In the genomic region with DNA sequence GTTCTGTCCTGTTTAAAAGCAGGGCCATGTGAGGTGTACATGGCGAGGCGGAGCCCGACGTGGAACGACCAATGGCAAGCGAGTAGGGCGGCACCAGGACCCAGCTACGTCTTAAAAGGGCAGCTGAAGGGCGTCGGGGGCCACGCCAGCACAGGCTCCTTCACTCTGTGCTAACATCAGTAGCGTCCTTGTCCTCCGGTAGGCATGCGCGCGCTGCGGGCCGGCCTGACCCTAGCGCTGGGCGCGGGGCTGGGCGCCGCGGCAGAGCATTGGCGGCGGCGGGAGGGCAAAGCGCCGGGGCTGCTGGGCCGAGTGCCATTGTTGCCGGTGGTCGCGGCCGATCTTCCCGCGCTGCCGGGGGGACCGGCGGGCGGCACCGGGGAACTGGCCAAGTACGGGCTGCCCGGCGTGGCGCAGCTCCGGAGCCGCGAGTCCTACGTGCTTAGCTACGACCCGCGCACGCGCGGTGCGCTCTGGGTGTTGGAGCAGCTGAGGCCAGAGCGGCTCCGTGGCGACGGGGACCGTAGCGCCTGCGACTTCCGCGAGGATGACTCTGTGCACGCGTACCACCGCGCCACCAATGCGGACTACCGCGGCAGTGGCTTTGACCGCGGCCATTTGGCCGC, we compare ENCODE assay signal across 8 mouse cellular contexts. TPM values are rescaled to one million over a fixed set of nuclear protein-coding genes. Genes with fewer than 3 reads are reported as not detected.
DNase-seq lines count a peak whose midpoint lies in the region; ATAC-seq and TF ChIP-seq lines count a peak whose summit lies in the region.

A gene (plus strand): TSS at position 123 of the 626 bp plus-strand sequence.

- peak within 1 kb of the TSS; percentile 61 for H3K4me3 ChIP-seq in forebrain, embryonic 15.5 days
- peak within 1 kb of the TSS; percentile 70 for H3K4me3 ChIP-seq in liver, postnatal 0 days (ENCODE audit: low read depth, low read length)
- H3K4me3 ChIP-seq in neural tube, embryonic 13.5 days, result peak within 1 kb of the TSS; percentile 58

- intact Hi-C loops in heart, postnatal 14 days (cut with DNase I), result no loop called here

- no peaks in the 10 kb centered on the region for H3K27me3 ChIP-seq in forebrain, embryonic 15.5 days
- H3K27me3 ChIP-seq in liver, postnatal 0 days (ENCODE audit: insufficient read depth, low read length), result no peaks in the 10 kb centered on the region
- no peaks in the 10 kb centered on the region for H3K27me3 ChIP-seq in neural tube, embryonic 13.5 days

- 3% methylated on average over 75 of the region's 75 CpGs for WGBS in forebrain, embryonic 15.5 days
- WGBS in liver, postnatal 0 days (ENCODE audit: insufficient replicate concordance), result under 1% methylated on average over 71 of the region's 75 CpGs
- WGBS in neural tube, embryonic 13.5 days, result under 1% methylated on average over 74 of the region's 75 CpGs

- peak within 1 kb of the TSS; percentile 67 for H3K9ac ChIP-seq in forebrain, embryonic 15.5 days (replicated peaks)
- H3K9ac ChIP-seq in liver, postnatal 0 days (replicated peaks), result peak within 1 kb of the TSS; percentile 72
- H3K9ac ChIP-seq in neural tube, embryonic 13.5 days, result peak within 1 kb of the TSS; percentile 82

- H3K9me3 ChIP-seq in forebrain, embryonic 15.5 days, result 0 out of 2 replicates have a peak, but pooled peaks cover 3% of the 10 kb centered on the region
- H3K9me3 ChIP-seq in liver, postnatal 0 days (ENCODE audit: low read length), result peaks cover 5% of the 10 kb centered on the region
- 0 out of 2 replicates have a peak, but pooled peaks cover 5% of the 10 kb centered on the region for H3K9me3 ChIP-seq in neural tube, embryonic 13.5 days

- peak; percentile 96 for ATAC-seq in forebrain, embryonic 15.5 days (replicated peaks)
- peak; percentile 90 for ATAC-seq in liver, postnatal 0 days
- ATAC-seq in neural tube, embryonic 13.5 days (ENCODE audit: low read depth), result peak; percentile 96

- TF ChIP-seq EP300 in liver, postnatal 0 days (IDR thresholded peaks at IDR 0.05; ENCODE audit: low read depth), result no peak

- peaks cover 15% of the 10 kb centered on the region for H3K4me1 ChIP-seq in forebrain, embryonic 15.5 days
- peaks cover 17% of the 10 kb centered on the region for H3K4me1 ChIP-seq in liver, postnatal 0 days (ENCODE audit: insufficient read depth)
- peaks cover 14% of the 10 kb centered on the region for H3K4me1 ChIP-seq in neural tube, embryonic 13.5 days (replicated peaks)

- no peak for TF ChIP-seq CTCF in liver, postnatal 0 days (IDR thresholded peaks at IDR 0.05; ENCODE audit: low read depth)

- peak within 1 kb of the TSS; percentile 86 for H3K27ac ChIP-seq in forebrain, embryonic 15.5 days (replicated peaks)
- peak within 1 kb of the TSS; percentile 89 for H3K27ac ChIP-seq in liver, postnatal 0 days (ENCODE audit: low read depth)
- peak within 1 kb of the TSS; percentile 93 for H3K27ac ChIP-seq in neural tube, embryonic 13.5 days (replicated peaks)

- peaks cover 34% of the 10 kb centered on the region for H3K36me3 ChIP-seq in forebrain, embryonic 15.5 days
- H3K36me3 ChIP-seq in liver, postnatal 0 days (replicated peaks; ENCODE audit: insufficient read depth, low read length), result peaks cover 29% of the 10 kb centered on the region
- H3K36me3 ChIP-seq in neural tube, embryonic 13.5 days, result peaks cover 40% of the 10 kb centered on the region

- peak; percentile 89 for DNase-seq in ES-CJ7 (ENCODE audit: low read depth, low spot score)
- peak; percentile 92 for DNase-seq in cerebellum, adult 11 months
- DNase-seq in heart, postnatal 14 days, result peak; percentile 87
- peak; percentile 90 for DNase-seq in layer of hippocampus, adult 11-12 months (ENCODE audit: low spot score)
- DNase-seq in liver, postnatal 0 days, result peak; percentile 79
- peak; percentile 87 for DNase-seq in telencephalon, adult 2 months (ENCODE audit: low read depth, low spot score)

- peak within 1 kb of the TSS; percentile 93 for H3K4me2 ChIP-seq in forebrain, embryonic 15.5 days (replicated peaks)
- H3K4me2 ChIP-seq in liver, postnatal 0 days (ENCODE audit: low read depth, low read length), result peak within 1 kb of the TSS; percentile 97
- peak within 1 kb of the TSS; percentile 95 for H3K4me2 ChIP-seq in neural tube, embryonic 13.5 days

RNA-seq across cellular contexts. Expression of the gene that starts here (rescaled TPM):
- polyA plus RNA-seq in forebrain, embryonic 15.5 days (2015; fragmentation: Nextera tagmentation; extraction: Ambion mirVana), result 13.6 and 14.7 TPM in 2 replicates
- total RNA-seq in heart, postnatal 14 days (2021), result 10 to 100 TPM; 74.1 to 78.0 TPM
- polyA plus RNA-seq in liver, postnatal 0 days (2015; fragmentation: Nextera tagmentation; extraction: Ambion mirVana), result 51.2 and 56.3 TPM in 2 replicates
- polyA plus RNA-seq in neural tube, embryonic 13.5 days (2015; fragmentation: Nextera tagmentation; extraction: Ambion mirVana), result 15.6 and 17.3 TPM in 2 replicates

Comparison
In these comparisons a context has a peak if more than half of its experiments do, and no peak if none do; other contexts are left out.
1. Peak in every context shown above with its lines: DNase-seq, ATAC-seq, H3K4me3 ChIP-seq and H3K27ac ChIP-seq.